Mouse (Mus musculus): ENCODE measurements around the gene Fmo6.

The Fmo6 gene

GRCm38 (mm10) chr1:162937415-162937814, at the start of gene Fmo6:
Fmo6 (minus strand) TSS chr1:162937515.
- no peak for DNase-seq (ENCODE audit: low read depth, low spot score)

DNA sequence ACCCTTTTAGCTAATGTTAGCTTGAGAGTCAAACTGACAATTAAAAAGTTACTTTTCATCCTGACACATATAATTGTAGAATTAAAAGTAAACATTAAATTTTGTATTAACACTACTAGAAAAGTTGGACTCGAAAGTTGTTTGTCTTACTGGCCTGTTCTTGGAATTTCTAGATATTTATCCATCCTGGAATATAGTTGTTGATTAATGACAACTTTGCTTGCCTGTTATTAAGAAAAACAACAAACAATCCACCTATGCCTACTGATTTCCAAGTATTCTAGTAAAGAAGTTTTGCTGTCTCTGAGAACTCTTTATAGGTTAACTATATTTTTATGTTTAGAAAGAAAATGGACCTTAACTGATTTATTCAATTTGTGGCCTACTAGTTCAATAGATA, 49.5 kb upstream of the Fmo6 start:
- no peak for DNase-seq (ENCODE audit: low read depth, low spot score)

DNA sequence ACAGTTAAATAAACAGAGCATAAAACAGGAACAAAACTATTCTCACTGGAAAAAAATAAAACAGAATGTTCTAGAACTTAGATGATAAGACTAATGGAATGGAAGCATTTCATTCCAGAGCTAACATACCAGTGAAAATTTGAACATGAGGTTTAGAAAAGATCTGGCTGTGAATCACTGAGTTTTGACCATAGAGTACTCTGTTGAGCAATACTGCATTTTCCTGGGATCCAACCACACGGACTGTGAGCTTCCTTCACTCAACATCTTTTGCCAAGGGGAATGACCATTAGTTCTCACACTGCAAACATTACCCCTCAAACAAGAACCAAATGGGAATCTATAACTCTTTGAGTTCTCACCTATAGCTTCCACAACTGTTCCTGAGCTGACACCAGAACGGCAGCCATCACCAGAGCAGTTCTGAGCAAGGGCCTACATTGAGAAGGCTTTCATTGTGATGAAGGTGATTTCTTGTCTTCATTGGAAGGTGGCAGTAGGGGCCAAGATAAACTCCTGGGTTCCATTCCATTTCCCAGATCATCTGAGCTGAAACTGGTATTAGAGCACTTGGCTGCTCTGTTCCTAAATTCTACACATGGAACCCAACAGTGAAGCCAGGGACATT, 48.9 kb upstream of the Fmo6 start:
- DNase-seq (ENCODE audit: low read depth, low spot score), result no peak

- DNase-seq (ENCODE audit: low read depth, low spot score), result no peak
Measured at GRCm38 (mm10) chr1:162984428-162984827, 47.1 kb upstream of the Fmo6 start, which contains the start of gene Fmo3. Fmo3 (minus strand) TSS chr1:162984528.

DNA sequence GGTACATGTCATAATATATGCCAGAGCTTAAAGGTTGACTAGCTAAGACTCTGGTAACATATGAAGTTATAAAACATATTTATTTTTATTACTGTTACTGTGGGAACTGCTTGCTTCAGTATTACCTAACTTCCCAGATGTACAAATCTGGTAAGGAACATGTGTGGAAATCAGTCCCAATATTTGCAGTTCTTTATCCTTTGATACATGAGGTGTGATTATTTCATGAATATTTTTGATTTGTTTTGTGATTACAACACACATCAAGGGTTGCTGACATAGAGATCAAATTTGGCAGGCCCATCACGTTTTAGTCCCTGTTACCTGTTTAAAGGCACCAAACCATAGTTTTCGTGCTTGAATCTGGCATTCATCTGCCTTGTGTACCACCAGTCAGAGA, 26.2 kb upstream of the Fmo6 start:
- DNase-seq (ENCODE audit: low read depth, low spot score), result no peak

DNA sequence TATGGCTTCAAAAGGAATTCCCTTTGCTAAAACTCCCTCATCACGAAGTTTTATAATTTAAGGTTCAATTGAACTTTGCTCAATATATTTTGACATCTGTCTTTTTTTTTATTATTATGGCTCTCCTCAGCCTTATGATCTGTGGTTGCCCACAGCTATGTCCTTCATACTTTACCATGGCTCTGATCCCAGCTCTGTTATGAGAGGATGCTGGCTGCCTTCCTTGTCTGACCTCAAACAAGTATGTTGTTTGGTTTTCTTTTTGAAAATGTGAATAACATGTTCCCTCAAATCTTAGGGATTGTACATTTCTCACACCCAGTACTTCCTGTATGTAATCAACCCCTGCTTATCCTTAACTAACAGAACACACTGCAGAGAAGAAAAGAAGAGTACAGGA, 20.1 kb upstream of the Fmo6 start:
- no peak for DNase-seq (ENCODE audit: low read depth, low spot score)

DNA sequence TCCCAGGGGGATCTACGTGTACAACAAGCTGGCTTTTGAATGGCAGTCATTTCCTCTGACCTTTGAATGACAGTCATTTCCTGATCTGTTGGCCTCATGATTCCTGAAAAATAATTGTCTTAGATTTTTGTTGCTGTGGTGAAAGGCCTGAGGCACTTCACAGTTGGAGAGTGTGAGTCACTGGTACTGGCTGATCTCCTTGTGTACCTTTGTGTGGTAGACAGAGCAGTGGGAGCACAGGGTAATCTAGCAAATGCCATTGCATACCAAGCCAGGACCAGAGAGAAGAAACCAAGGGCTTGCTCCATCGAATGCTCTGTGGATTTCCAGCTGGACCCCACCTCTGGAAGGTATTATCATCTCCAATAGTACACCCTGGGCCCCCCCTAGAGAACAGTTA, 15.8 kb upstream of the Fmo6 start:
- no peak for DNase-seq (ENCODE audit: low read depth, low spot score)

GRCm38 (mm10) chr1:162949763-162950162, 12.4 kb upstream of the Fmo6 start:
- DNase-seq (ENCODE audit: low read depth, low spot score), result no peak

DNA sequence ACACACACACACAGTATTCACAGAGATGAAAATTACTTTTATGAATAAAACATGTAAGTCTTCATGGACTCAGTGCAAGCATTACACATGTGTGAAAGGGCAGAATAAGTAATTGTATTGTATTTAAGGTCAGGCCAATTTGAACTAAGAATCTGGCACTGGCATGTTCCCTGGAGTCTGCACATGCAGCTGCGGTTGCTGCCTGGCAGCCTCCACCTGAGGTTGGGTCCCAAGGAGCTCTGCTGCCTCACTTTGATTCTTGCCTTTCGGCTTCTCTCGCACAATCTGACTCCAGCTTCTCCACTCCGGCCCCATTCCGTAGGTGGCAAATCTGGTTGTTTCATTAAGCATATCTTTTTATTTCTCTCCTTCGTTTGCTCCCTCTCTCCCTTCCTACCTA, 10.6 kb upstream of the Fmo6 start:
- DNase-seq (ENCODE audit: low read depth, low spot score), result no peak

DNA sequence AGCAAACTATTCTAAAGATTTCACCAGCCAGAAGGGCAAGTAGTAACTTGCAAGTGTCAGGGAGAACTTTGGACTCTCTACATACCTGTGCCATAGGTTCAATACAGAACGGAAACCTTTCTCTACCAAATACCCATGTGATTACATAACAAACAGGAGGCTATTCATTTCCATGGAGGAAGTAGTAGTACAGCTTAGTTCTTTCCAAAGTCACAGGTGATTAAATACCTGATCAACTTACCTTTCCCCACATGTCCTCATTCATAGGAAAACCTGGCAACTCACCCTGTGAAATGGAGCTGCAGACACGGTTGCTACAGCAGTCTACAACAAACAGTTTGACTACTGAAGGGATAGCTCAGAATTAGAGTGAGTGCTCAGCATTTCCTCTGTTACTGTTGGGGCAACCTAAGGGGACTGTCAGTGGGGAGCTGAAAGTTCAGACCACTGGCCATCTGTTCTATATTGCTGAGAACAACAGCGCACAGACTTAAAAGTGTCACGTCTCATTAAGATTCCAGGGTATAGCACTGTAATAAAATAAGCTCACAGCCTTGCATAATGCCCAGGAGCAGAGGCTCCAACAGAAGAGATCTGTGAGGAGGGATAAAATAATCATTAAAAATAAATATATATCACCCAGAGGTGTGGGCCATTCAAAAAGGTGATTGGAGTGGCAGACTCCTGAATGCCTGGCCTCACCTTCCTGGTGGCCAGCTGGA, 9.7 kb upstream of the Fmo6 start:
- no peak for DNase-seq (ENCODE audit: low read depth, low spot score)

DNA sequence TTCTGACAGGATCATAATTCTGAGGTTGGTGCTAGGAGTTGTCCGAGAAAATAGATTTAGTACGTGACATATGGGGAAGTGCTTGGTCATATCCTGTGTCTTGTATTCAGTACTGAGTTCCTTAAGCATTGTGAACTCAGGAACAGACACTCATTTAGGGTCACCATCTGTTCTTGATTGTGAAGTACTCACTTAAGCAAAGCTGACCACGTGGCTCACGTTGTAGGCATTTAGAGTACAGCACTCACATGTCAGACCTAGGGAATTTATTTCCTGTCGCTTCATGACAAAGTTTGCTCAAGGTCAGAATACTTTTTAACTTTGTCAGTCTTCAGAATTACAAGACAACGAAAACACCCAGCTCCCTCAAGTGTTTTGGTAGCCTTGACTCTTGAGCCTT, 6.4 kb upstream of the Fmo6 start:
- DNase-seq (ENCODE audit: low read depth, low spot score), result no peak

GRCm38 (mm10) chr1:162938696-162939351, 1.5 kb upstream of the Fmo6 start:
- no peak for DNase-seq (ENCODE audit: low read depth, low spot score)

- no peak for DNase-seq (ENCODE audit: low read depth, low spot score)
Measured at GRCm38 (mm10) chr1:162937970-162938695, 818 bp upstream of the Fmo6 start.

DNA sequence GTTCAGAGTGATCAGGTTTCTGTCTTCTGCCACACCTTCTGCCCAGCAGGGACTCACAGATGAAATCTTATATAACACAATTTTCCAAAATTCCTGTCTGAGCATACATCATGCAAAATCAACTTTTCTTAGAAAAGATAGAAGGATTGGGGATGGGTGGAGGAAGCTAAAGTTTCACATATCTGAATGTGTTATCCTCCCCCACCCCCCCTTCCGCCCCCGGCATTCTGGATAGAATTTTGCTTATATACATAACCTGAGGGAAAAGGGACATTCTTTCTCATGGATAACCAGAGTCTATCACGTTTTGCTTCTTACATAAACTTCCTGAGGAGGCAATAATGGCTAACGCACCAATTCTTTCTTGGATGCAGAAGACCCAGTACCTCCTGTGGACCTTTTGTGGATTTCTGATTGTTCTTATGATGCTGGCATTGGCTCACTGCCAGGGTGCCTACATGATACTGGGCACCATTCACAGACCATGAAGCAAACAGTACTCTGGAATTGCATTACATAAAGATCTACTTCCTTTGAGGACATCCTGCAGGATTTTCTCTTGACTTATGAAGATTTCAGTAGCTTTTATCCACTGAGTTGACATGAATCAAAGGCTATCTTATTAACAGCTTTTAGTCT, 2.8 kb downstream of the Fmo6 start:
- no peak for DNase-seq (ENCODE audit: low read depth, low spot score)

DNA sequence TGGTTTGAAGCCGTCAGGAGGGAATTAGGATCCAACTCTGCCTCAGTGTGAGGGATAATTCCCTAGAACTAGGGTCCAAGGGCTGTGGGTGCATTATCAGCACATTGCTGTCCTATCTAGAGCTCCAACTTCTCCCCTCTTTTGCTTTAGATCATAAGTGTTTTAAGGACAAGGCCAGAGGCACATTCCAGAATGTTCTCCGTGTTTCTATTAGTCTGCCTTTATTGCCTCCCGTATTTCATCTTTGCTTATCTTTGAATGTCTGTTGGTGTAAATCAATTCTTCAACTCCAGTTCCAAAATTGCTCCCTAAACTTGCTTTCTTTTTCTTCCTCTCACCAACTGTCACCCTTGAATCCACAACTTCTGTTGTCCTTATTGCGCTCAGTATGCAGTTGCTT, 4.9 kb downstream of the Fmo6 start:
- DNase-seq (ENCODE audit: low read depth, low spot score), result no peak

GRCm38 (mm10) chr1:162931880-162932279, 5.4 kb downstream of the Fmo6 start:
- DNase-seq (ENCODE audit: low read depth, low spot score), result no peak

DNA sequence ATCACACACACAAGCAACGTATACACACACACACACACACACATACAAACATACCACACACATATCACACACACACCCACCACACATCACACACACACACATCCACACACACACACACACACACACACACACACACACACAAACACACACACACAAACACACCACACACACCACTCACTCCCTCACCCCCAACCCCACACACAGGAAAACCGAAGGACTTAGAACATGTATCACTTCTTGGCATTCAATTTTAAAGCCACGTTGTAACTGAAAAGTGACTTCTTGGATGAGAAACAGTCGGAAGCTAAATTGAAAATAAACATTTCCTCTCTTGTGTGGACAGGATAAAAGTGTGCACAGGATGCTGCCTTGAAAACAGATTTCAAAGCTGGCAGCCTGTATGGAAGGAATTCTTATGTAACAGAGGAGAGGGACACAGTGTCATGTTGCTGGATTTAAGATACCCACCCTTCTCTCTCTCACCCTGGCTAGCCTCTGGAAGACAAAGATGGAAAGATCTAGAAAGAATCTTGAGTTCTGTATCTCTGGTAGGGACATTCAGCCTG, 5.9 kb downstream of the Fmo6 start:
- DNase-seq (ENCODE audit: low read depth, low spot score), result no peak

DNA sequence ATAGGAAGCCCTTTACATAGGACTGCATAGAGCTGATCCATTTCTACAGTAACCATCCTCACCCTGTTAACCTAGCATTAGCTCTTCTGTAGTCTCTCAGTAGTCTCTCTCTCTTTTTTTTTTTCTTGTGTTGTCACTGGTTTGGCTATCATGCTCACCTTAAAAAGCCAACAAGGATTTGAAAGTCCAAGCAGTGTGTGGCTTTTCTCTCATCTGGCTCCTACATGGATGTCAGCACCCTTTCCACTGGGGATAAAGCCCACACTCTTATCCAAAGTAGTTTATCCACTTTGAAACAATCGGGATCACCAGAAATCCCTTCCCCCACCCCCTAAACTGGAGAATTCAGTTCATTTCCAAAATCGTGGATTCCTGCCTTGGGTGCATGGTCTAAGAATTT, 6.7 kb downstream of the Fmo6 start:
- no peak for DNase-seq (ENCODE audit: low read depth, low spot score)

DNA sequence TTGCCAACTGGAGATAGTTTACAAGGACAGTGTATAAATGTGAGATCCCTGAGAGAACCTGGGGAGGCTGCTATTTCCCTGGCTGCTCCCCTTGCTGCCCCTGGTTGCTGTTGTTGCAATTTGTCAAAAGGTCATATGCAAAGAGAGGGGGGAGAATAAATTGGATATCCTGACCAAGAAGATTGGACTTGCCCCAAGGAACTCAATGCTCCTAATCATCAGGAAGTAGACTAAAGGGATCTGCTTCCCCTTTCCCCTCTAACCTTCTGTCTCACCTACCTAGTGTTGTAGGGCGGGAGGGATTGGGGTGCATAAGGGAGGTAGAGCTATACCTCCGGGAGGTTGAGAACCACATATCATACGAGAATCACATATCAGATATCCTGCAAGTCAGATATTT, 8.2 kb downstream of the Fmo6 start:
- DNase-seq (ENCODE audit: low read depth, low spot score), result no peak

DNA sequence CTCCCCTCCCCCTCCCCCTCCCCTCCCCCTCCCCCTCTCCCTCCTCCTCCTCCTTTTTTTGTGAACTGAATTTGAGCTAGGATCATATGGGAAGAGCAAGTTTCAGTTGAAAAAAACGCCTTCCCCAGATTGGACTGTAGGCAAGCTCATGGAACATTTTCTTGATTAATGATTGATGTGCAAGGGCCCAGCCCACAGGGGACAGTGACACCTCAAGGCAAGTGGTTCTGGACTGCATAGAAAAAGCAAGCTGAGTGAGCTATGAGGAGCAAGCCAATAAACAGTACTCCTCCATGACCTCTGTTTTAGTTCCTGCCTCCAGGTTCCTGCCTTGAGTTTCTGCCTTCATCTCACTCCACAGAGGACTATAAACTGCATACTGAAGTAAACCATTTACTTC, 12.2 kb downstream of the Fmo6 start:
- no peak for DNase-seq (ENCODE audit: low read depth, low spot score)

- DNase-seq (ENCODE audit: low read depth, low spot score), result no peak
Measured at GRCm38 (mm10) chr1:162916661-162917060, 20.7 kb downstream of the Fmo6 start.
